Mouse (Mus musculus) right cerebral cortex, postnatal 10 days (tissue): ENCODE measurements around the gene Ttc3.

Experiments
- DNase-seq, 2 experiments: peaks; one replicate each; pipeline ENCODE4 v3.0.0; 2021; ENCODE audit warnings: low spot score in 2 of 2

Gene Ttc3

DNA sequence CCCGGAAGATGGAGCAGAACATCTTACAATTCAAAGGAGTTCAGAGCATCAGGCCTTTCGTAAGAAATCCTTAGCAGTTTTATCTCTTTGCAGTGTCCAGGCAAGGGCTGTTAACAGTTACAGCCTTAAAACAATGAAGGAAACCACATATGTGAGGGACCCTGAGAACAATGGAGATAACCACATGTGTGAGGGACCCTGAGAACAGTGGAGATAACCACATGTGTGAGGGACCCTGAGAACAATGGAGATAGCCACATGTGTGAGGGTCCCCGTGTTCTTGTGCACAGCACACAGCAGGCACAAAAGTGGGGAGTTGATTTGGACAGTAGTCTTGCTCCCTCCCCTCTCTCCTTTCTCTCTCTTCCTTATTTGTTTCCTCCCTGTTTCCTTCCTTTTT lies 12.3 kb upstream of the Ttc3 start:
- no peak for DNase-seq

DNA sequence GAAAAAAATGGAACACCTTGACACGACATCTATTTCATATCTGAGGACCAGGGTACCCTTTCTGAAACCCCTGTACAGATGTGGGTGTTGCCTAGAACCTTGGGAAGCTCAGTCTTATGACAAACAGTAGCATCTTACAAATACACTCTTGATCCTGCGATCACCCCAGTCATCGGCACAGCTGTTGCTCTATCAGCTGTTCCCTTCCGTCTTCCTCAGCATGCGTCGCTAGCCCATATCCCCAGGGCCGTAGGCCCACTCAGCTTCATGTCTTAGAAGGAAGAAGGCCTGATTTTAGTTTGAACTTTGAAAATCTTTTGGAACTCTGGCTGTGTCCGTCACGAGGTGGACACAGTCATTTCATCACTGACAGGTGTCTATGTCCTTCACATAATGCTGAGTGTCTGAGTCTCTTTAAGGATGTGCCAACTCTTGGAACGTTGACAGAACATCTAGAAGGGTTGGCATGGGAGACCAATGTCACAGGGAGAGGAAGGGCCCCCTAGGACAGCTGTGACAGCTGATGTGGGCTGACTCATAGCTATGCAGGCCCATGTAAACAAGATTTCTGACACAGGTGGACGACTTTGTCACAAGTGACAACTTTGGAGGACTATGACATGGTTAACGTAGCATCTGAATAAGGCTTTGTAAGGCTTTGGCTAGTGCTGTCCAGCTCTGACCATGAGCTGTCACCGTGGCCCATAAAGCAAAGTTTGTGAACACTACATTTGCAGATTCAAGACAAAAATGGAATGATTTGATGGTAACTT lies 9.7 kb upstream of the Ttc3 start:
- DNase-seq = no peak

DNA sequence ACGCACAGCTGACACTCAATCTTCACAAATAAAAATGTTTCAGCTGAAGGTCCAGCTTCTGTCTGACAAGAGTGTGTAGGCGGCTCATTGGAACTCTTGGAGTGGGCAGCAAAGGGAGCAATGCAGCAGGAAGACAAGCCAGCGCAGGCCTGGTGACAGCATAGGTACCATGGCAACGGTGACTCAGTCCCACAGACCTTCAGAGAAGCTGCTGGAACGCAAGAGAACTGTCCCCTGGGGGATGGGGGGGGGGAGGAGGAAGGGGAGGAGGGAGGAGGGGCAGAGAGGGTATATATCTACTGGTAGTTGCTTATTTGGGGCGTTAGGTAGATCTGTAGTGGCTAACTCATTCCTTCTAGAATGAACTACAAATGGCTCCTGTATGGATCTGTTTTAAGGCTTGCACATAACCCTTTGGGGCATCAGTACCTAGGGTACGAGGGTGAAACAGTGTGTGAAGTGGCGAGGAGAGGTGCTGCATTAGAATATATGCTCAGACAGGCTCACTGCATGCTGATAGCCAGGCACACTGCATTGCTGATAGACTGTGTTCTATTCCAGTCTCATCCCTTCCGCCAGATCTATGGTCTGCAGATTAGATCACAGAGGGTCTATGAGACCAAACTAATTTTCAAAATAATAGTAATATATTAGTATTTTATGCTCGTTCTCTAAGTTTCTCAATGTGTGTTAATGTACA lies 8.1 kb upstream of the Ttc3 start:
- peak; percentile 85 to 92 for DNase-seq

DNA sequence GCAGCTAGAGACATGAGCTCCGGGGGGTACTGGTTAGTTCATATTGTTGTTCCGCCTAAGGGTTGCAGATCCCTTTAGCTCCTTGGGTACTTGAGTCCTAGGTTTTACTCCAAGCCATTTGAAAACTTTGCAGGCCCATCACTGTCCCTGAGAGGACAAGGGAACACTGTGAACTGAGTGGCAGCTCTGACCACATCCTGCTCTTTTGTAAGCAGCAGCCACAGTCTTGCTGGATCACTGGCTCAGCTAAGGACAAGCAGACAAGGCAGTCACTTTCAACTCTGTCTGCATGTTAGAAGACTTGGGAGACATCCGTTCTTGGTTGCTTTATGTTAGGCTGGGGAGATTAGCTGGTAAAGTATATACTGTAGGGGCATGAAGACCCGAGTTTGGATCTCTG lies 6.6 kb upstream of the Ttc3 start:
- DNase-seq = no peak

DNA sequence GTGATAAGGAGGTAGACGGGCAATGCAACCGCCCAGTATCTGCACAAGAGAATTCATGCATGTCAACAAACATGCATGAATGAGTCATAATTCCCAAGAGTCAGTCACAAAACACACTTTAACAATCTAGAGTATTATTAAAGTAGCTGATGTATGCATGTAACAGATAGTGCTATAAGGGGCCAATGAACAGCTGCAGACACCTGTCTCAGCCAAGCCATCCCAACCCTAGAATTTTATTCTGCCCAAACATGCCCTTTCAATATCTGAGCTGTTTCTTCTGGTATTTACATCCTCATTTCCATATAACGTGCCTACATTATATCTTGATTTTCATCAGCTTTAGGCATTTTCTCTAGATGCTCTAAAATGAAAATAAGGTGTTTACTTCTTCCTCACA lies 5.0 kb upstream of the Ttc3 start:
- peak in 1 of 2 experiments; percentile 9 for DNase-seq

DNA sequence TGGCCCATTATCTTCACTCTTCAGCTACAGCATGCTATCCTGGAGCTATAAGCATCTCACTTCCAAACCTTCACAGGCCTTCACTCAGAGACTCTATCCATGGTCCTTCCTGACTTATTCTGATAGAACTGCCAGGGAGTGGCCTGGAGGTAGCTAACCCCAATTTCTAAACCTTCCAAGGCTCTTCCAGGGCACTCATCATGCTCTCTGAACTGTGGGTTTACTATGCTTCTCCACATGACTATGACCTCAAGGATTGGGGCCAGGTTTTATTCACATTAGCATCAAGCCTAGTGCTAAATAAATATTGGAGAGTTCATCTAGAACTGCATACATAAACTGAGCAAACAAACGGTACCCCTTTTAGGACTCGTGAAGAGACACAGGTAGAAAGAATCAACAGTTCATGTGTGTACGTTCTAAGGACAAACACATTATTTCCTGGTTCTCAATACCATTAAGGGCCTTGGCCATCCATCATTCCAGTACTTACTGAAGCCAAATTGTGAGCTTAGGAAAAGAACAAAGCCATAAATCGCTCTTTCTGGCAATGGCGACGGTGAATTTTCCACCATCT lies 734 bp upstream of the Ttc3 start:
- DNase-seq = no peak

DNA sequence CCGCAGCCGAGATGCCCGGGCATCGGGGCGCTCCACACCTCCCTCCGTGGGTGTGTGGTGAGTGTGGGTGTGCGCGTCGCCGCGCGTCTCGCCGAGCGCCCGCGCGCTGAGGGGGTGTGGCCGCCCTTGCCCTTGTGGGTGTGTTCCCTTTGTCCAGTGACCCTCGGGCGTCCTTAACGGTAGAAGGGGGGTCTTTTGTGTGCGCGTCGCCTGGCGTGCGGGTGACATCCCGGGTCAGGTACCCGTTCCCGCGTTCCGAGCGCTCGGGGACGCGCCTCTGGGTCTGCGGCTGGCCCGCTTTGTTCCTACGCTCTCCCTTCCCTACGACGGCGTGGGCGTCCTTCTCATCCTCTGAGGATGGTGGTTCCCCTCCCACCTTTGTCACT lies 490 bp downstream of the Ttc3 start:
- peak in 1 of 2 experiments; percentile 90 for DNase-seq

DNA sequence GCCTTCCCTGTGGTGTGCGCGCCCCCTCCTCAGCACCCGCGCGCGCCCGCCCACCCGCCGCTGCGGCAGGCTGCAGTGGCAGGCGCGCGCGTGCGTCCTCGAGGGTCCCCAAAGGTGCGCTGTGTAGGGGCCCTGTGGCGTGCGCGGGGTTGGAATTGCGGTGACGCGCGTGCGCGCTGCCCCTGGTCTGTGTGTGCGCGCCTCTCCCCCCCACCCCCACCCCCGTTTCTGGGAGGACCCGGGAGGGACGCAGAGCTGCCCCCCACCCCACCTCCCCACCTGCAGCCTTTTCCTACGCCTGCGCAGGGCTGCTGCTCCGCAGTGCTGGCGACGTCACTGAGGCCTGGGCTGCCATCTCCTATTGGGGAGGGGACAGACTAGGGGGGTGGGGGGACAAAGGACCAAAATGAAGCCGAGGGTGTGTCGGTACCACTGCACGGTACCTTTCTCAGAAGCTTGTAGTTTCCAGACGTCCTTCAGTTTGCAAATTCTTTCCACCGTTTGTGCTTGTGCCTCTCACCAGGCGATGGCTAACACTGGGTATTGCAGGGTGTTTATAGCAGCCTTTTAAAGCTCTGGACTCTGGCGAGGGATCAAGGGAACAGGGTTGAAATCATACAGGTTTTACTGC lies 998 bp downstream of the Ttc3 start, which contains the start of gene Pigp:
TSS of gene Pigp (minus strand) at position 542 of the 631 bp plus-strand sequence.
- DNase-seq = peak in 1 of 2 experiments; percentile 89

DNA sequence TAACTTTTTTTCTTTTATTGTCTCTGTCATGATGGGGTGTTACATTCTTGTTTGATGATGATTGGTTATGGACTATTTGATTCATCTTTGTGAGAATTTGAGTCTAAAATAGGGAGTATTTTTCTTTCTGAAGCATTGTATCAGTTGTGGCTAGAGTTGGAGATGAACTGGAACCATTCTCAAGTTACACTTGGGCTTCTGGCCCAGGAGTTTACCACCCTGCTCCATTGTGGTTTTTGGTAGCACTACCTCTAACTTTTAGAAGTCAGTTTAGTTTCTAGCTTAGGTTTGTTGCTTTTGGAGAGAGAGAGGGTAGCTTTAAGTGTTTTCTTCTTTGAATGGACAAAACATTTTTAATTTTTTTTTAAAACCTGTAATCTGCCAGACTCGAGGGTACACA lies 9.0 kb downstream of the Ttc3 start:
- DNase-seq = no peak

DNA sequence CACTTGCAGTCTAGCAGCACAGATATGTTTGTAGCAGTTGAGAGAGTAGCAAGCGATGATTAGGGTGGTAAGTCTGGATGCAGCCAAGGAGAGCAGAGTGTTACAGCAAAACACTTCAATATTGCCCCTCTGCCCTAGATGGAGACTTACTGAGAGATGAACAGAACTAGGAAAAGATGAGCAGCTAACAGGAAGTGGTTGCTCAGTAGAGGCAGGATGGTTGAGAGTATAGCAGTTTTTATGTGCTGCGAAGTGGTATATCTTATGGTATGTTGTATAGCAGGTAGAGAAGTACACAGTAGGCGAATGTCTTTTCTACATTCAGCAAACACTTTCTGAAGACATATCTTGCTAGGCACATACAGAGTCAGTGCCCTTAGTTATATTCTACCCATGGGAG lies 12.9 kb downstream of the Ttc3 start:
- DNase-seq = no peak

DNA sequence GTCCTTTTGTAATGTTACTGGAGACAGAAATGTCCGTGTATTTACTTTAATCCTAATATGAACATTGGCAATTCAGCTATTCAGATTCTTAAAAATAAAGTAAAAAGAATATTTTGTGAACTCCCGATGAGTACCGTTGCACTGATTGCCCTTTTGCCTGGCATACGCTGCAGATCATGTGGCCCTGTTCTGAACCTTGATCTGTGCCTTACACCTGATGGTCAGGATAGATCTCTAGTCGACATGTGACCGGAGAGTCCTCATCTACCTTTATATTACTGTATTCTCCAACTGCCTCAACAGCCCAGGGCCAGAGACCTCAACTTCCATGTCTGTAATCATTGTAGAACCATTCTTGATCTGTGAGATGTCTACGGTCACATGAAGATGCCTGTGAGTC lies 17.3 kb downstream of the Ttc3 start:
- no peak for DNase-seq

DNA sequence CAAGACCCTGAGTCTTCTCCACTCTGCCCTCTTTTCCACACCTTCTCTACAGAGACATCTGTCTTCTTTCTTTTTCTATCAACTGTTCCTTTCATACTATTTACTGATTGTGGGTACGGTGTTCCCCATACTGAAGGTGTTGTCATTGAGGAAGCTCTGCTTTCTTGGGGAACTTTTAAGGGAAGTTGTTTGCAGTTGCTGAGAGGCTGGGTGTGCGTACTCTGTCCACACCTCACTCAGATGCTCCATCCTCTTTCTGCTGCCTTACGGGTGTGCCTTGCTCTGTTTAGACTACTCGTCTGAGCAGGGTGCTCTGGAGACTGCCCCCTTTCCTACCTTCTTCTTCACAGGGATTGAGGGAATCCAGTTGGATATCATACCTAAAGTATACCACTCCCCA lies 21.9 kb downstream of the Ttc3 start:
- no peak for DNase-seq

DNA sequence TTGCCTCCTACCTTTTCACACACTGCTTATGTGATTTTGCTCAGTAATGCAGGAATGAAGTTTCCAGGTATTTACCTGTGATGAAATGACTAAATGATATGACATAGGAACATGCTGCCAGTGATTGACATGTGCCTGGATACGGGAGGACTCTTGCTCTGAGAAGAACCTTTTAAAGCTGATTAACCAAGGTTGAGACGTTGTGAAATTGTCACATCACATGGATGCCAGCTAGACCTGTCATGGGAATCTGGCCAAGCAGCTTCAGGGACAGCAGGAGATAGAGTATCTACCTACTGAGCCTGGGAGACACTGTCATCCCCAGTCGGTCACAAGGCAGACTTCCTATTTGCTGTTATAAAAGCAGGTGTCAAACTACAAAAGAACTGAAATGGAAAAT lies 24.6 kb downstream of the Ttc3 start:
- DNase-seq = no peak

DNA sequence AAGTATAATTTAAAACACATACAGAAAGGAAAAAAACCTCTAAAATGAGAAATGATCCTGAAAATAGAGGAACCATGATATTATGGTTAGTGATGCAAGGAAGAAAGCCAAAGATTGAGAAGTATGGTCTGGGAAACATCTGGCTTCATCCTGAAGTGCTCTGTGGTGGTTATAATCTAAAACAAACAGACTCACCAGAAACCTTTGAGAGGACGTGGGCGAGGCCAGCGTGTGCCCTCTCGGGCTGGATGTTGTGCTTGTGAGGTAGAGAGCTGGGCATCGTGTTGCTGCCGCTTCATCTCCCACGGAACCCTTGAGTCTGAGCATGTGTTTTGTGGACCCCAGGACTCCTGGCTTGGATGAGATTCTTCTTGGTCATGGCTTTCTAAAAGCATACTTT lies 26.2 kb downstream of the Ttc3 start:
- DNase-seq = no peak

DNA sequence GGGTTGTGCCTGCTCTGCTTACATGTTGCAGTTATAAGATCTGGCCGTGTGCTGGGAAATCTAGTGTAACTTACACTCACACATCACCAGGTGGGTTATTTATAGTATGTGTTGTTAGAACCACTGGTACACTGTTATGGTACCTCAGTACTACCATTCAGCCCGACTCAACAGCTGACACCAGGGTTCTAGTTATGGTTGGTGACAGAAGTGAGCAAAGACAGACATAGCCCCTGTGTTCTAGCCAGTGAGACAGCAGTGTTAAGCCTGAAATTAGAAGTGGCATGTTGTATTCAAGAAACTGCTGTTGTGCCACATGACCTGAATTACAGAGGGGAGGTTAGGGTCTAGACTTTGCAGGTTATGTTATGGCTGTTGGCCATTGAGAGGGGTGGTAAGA lies 28.7 kb downstream of the Ttc3 start:
- no peak for DNase-seq

DNA sequence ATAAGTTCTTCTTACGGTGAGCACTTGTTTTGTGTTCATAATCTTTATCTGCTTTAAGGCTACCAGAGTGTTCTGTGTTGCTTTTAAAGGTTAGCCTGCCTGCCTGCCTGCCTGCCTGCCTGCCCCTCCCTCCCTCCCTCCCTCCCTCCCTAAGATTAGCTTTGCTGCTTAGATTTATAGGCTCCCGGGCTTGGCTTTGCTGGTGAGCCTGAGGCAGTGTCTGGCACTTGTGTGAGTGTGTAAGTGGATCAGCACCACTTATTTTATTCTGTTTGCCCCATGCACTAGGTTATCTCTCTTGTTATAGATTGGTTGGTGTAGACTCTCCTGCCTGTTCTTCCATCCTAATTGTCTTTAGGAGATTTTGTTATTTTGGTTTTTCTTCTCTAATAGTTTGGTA lies 31.2 kb downstream of the Ttc3 start:
- no peak for DNase-seq

DNA sequence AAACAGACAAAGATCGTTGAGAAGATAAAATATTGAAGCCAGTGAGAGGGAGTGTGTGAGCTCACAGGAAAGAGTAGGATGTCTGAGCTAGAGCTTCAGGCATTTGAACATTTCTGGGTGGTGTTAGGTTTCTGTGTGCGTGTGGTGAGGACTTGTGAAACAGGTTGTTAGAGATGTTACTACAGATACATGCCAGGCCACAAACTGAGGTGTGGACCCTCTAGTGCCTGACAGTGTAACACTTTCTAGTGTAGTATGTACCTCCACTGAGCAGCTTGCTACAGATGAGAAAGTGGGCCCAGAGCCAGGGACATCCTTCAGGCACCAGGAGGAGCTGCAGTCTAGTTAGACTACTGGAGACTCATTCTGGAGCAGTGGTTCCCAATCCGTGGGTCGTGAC lies 31.8 kb downstream of the Ttc3 start:
- peak; percentile 56 to 58 for DNase-seq

DNA sequence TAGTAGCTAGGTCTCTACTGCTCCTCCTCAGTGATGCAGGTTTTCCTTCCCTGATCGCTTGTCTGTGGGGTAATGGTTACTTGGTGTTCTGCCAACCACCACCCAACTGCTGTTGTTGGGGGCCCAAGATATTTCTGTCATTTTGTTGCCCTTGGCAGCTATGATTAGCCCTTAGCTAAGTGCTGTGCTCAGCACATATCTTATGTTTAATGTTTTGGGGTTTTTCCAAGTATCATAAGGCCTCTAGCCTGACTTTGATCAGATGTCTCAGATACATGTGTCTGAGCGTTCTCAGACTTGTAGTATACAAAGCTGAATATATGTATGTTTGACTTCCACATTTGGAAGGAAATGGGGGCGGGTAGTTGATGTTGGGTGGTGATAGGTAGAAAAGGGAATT lies 40.9 kb downstream of the Ttc3 start:
- no peak for DNase-seq

DNA sequence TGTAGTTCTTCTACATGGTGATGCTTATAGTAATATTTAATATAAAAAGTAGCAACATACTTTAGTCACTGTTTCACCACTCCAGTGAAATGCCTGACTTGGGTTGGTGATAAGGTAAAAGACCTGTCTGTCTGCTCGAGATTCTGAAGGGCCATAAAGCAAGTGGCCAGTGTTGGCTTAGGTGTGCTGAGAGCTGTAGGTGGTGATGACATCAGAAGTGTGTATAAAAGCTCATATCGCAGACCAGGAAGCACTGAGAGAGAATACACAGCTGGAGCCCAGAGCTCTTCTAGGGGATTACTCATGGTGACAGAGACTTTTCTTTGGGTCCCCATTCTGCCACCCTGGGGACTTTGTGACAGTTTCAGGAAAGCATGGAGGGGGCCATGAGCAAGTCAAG lies 41.8 kb downstream of the Ttc3 start:
- no peak for DNase-seq

DNA sequence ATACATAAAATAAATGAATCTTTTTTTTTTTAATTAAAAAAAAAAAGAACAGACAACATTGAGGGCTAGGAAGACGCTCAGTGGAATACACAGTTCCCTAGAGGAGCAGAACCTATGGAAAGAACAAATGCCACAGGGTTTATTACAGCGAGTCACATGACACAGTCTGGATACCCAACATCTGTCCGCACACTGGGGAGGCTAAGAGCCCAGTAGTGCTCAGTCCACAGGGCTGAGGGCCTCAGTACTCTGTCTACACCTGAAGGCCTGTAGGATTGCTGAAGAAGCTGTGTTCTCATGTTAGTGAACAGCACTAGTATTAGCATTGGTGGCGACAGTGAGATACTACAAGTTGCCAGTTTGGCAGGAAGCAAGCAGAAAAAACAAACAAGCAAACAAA lies 42.3 kb downstream of the Ttc3 start:
- DNase-seq = no peak

DNA sequence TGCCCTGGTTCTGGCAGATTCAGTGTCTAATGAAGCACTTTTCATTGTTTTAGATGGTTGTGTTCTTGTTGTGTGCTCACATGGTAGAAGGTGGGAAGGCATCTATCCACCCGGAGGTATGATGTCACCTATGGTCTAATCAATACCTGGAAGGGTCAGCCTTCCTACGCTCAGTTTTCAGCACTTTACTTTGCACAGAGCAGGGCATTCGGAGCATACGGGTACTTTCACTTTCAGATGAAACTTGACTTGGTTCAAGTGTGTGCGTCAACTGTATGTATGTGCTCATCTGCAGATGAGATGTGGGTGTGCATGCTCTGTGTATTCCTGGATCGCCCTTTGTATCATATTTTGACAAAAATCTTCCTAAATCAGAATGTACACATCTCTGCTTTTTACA lies 43.7 kb downstream of the Ttc3 start:
- no peak for DNase-seq

DNA sequence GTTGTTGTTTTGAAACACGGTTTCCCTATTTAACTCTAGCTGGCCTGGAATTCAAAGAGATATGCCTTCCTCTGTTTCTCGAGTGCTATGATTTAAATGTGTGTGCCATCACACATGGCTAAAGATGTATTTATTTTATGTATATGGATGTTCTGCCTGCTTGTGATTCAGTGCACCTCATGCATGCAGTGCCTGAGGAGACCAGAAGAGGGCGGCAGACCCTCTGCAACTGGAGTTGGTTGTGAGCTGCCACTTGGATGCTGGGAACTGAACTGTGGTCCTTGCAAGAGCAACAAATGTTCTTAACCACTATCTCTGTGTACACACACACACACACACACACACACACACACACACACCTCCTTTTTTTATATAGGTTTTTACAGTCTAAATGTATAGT lies 50.1 kb downstream of the Ttc3 start:
- DNase-seq = no peak

DNA sequence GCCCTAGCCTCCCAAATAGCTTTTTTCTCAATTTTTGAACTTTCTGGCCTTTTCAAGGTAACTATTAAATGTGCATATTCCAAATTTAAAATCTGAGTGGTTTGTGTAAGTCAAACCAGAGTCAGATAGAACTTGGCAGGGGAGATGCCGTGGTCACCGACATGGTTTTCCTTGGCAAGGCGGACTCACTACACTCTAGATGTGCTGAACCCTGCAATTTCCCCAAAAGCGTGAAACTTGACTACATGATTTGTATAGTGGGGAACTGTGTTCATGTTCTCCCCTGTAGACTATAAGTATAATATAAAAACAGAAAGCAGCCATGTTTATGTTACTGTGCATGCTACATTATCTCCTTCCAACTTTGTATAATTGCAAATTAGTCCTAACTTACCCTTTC lies 58.5 kb downstream of the Ttc3 start:
- DNase-seq = no peak
